Mouse (Mus musculus) small intestine, adult 2 months (tissue): Measurements from ENCODE around the gene Gm44511.

Experiments
- CTCF ChIP-seq: fragments of 200-500 bp; IDR thresholded peaks from 2 replicates; pipeline ENCODE4 v1.5.1; 2012; ENCODE audit warnings: low read depth, mild to moderate bottlenecking, control low read depth, inconsistent platforms, low read length, moderate library complexity, mixed read lengths; ENCODE audit not compliant: insufficient replicate concordance, insufficient read length; ENCODE audit errors: extremely low read depth
- POLR2A ChIP-seq: fragments of 200-500 bp; IDR thresholded peaks from 2 replicates; pipeline ENCODE4 v1.6.1; 2012; ENCODE audit warnings: low read depth, mild to moderate bottlenecking, control low read depth, inconsistent platforms, low read length, moderate library complexity

DNA sequence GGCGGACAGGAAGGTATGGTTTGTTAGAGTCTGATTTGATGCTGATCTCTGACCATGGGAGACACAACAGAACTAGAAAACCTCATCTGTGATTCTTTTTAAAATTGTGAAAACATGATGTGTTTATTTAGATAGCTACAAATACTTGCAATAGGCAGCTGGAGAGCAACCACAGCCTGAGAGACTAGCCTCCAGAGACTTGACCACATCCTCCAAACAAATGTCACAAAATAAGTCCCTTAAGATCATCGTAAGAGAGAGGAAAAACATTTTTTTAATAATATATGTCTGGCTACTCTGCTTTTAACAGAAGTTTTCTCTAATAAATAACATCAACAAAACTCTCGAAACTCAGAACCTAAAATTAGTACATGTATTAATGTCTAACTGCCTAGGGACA lies 94.1 kb downstream of the Gm44511 start:
- no peak for TF ChIP-seq POLR2A
- TF ChIP-seq CTCF, result no peak
